Mouse (Mus musculus): ENCODE results near the gene Mat1a.

Mat1a gene

GRCm38 (mm10) chr14:41104853-41105444 is at the start of gene Mat1a:
Gene Mat1a (plus strand): TSS chr14:41105035.
- peak; percentile 55 for DNase-seq

GRCm38 (mm10) chr14:41065168-41065567 is 39.7 kb upstream of the Mat1a start:
- no peak for DNase-seq

- no peak for DNase-seq
These were observed 38.4 kb upstream of the Mat1a start for GRCm38 (mm10) chr14:41066416-41066815.

GRCm38 (mm10) chr14:41069108-41069507 is 35.7 kb upstream of the Mat1a start, which contains the start of gene Dydc2:
Gene Dydc2 (minus strand): TSS chr14:41069208.
- DNase-seq = no peak

GRCm38 (mm10) chr14:41070343-41070742 is 34.5 kb upstream of the Mat1a start:
- no peak for DNase-seq

GRCm38 (mm10) chr14:41072229-41072943 is 32.4 kb upstream of the Mat1a start, which contains the start of gene Dydc1:
Gene Dydc1 (plus strand): TSS chr14:41072911.
- peak; percentile 69 for DNase-seq

- no peak for DNase-seq
These were observed 31.9 kb upstream of the Mat1a start for GRCm38 (mm10) chr14:41072944-41073275.

- no peak for DNase-seq
These were observed 22.4 kb upstream of the Mat1a start for GRCm38 (mm10) chr14:41082408-41082807.

GRCm38 (mm10) chr14:41087509-41087908 is 17.3 kb upstream of the Mat1a start:
- DNase-seq = peak; percentile 12

- DNase-seq = peak; percentile 38
These were observed 14.1 kb upstream of the Mat1a start for GRCm38 (mm10) chr14:41090777-41091176.

GRCm38 (mm10) chr14:41094114-41094513 is 10.7 kb upstream of the Mat1a start:
- no peak for DNase-seq

GRCm38 (mm10) chr14:41096296-41096860 is 8.5 kb upstream of the Mat1a start:
- DNase-seq = no peak

GRCm38 (mm10) chr14:41098726-41099125 is 6.1 kb upstream of the Mat1a start:
- DNase-seq = no peak

GRCm38 (mm10) chr14:41100712-41101111 is 4.1 kb upstream of the Mat1a start:
- DNase-seq = no peak

- no peak for DNase-seq
These were observed 3.6 kb upstream of the Mat1a start for GRCm38 (mm10) chr14:41101242-41101641.

- no peak for DNase-seq
These were observed 2.6 kb upstream of the Mat1a start for GRCm38 (mm10) chr14:41102269-41102668.

- DNase-seq = no peak
These were observed 6.3 kb downstream of the Mat1a start for GRCm38 (mm10) chr14:41111031-41111668.

GRCm38 (mm10) chr14:41112944-41113343 is 8.1 kb downstream of the Mat1a start:
- DNase-seq = no peak

- no peak for DNase-seq
These were observed 11.4 kb downstream of the Mat1a start for GRCm38 (mm10) chr14:41116271-41116670.

GRCm38 (mm10) chr14:41124683-41125082 is 19.8 kb downstream of the Mat1a start:
- DNase-seq = no peak

- DNase-seq = peak; percentile 40
These were observed 23.2 kb downstream of the Mat1a start for GRCm38 (mm10) chr14:41127997-41128396.

- peak; percentile 19 for DNase-seq
These were observed 26.7 kb downstream of the Mat1a start, which contains the start of gene Sftpa1 for GRCm38 (mm10) chr14:41131540-41131939. Gene Sftpa1 (plus strand): TSS chr14:41131782.

GRCm38 (mm10) chr14:41137006-41137405 is 32.2 kb downstream of the Mat1a start:
- peak; percentile 14 for DNase-seq

GRCm38 (mm10) chr14:41140686-41141085 is 35.9 kb downstream of the Mat1a start:
- no peak for DNase-seq

All from lung, postnatal 10 days (tissue).